Mouse (Mus musculus) fibroblast of lung, adult 2 months (primary cell): Measurements from ENCODE around the gene G530012D18Rik.
"Not testable (repeated sequence)": the region's sequence is repeated elsewhere in the genome, so short reads cannot be mapped to it uniquely, and the experiment has no call there.

Source experiments
- DNase-seq: peaks from one replicate; pipeline ENCODE4 v3.0.0-alpha.2; 2011; ENCODE audit warnings: low read depth

Gene G530012D18Rik

DNA sequence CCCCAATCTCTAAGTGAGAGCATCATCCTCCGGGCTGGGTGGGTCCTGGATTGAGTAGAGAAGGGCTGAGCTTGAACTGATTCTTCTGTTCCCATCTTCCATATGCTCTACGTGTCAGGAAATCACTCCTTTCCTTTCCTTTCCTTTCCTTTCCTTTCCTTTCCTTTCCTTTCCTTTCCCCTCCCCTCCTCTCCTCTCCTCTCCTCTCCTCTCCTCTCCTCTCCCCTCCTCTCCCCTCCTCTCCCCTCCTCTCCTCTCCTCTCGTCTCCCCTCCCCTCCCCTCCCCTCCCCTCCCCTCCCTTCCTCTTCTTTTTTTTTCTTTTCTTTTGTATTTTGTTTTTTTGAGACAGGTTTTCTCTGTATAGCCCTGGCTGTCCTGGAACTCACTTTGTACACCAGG, at the start of gene G530012D18Rik:
Gene G530012D18Rik (plus strand): TSS at position 301 of the 400 bp plus-strand sequence.
- not testable (repeated sequence) for DNase-seq

GRCm38 (mm10) chr1:85526401-85526800, 49.1 kb upstream of the G530012D18Rik start:
- not testable (repeated sequence) for DNase-seq

DNA sequence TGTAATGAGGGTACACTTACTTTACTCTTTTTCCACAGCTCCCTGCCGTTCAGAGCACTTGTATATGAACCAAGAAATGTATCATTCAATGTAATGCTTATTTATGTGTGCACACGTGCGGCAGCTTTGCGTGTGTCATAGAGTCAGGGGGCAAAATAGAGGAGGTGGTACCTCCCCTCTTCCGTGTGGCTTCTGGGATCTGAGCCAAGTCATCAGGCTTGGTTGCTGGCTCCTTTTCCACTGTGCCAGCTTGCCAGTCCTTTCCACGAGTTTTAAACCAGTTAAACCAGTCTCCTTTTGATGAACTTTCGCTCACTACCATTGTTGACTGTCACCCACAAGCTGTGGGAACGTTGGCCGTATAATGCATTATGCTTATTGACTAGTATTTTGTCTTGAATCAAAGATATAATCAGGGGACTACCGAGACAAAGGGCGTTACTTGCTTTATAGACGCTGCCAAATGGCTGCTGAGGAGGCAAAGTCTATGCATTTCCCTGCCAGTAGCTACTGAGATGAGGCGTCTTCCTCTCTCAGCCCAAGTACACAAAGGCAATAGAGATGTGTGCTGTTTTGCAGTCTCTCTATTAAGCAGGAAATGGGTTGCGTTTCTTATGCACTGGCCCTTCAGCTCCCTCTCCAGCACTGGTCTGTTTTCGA, 46.9 kb upstream of the G530012D18Rik start:
- DNase-seq: not testable (repeated sequence)

GRCm38 (mm10) chr1:85543818-85544217, 31.7 kb upstream of the G530012D18Rik start:
- DNase-seq: not testable (repeated sequence)

DNA sequence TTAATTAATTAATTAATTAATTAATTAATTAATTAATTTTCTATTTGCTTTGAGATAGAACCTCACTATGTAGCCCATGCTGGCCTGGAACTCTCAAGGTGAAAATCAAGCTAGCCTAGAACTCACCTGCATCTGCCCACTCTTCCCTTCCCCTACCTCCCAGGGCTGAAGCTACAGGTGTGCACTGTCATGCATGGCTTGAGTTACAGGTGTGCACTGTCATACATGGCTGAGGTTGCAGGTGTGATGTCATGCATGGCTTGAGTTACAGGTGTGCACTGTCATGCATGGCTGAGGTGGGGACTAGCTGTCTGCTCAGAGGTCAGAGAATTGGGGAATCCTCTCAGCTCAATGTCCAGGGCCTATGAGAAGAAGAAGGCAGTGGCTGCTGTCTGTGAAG, 29.0 kb upstream of the G530012D18Rik start:
- not testable (repeated sequence) for DNase-seq

- DNase-seq: not testable (repeated sequence)
Measured at GRCm38 (mm10) chr1:85555261-85555660, 20.2 kb upstream of the G530012D18Rik start.

GRCm38 (mm10) chr1:85573554-85573953, 1.9 kb upstream of the G530012D18Rik start:
- DNase-seq: not testable (repeated sequence)

DNA sequence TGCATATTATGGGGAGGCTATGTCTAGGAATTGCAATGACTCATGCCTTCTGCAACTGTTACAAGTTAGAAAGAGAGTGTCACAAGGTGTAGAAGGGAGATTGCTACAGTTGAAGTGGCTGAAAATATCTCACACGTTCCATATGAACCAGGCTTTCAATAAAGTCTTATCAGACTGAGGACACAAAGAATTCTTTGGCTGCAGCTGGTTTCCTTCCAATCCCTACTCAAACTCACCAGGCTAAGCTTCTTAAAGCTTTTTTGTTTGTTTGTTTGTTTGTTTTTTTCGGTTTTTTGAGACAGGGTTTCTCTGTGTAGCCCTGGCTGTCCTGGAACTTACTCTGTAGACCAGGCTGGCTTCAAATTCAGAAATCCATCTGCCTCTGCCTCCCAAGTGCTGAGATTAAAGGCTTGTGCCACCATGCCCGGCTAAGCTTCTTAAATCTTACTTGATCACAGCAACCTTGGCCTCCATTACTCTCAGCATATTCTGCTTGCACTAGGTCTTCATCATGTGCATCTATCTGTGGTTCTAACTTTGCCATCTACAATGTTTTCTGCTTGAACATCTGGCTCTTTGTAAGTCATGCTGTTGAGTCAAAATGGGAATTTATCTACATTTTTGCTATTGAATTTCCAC, 3.0 kb downstream of the G530012D18Rik start:
- DNase-seq: not testable (repeated sequence)

DNA sequence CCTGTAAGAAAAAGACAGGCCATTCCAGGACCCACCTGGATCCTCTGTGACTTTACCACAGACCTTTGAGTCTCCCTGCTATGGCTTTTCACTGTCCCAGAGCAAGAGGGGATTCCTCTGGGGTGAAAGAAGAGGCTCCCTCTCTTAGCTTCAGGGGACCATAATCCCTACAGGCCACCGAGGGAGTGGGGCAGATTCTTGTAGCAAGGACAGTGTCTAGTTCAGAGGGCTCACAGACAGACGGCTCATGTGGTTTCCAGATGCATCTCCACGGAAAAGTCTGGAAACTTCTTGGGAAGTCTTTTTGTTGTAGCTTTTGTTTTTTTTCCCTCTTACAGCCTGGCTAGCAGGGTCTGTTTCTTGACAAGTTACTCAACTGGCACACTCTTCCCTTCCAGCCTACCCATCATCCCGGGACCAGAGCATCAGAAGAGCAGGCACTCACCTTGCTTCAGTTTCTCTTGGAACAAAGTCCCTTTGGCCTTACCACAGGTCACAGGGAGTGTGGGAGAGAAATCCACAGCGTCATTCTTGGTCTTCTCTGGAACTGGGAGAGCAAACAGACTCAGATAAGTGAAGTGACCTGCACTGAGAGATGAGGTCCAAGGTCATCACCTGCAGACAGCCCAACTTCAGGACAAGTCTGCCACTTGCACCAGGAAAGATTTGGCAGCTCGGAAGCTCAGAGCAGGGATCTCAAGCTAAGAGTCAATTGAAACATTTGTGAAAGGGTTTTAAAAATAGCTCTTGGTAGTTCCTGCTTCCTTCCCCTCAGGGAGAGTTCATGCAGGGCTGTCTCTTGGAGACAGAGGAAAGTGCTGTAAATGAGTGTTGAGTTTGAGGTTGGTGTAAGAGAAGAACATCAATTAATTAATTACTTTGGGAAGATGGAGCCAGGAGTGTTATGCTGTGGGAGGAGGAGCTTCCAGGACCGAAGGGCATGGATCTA, 4.0 kb downstream of the G530012D18Rik start:
- DNase-seq: not testable (repeated sequence)

DNA sequence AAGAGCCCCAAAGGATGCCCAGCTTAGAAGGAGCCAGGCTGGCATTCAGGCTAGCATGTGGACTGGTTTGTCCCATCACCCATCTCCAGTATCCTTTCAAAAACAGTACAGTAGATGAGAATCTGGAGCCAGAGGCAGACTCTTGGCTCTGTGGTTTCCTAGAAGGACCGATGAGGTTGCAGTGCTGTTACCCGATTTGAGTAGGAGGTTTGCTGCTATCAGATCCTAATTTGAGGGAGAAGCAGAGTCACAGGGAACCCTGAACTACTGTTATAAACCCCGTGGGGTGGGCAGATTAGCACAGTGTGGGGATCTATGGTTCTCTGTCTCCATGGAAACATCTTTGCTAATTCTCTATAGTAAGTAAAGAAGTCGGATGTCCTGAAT, 4.7 kb downstream of the G530012D18Rik start:
- DNase-seq: not testable (repeated sequence)

- DNase-seq: not testable (repeated sequence)
Measured at GRCm38 (mm10) chr1:85580578-85580977, 5.1 kb downstream of the G530012D18Rik start.

GRCm38 (mm10) chr1:85581518-85581917, 6.0 kb downstream of the G530012D18Rik start:
- not testable (repeated sequence) for DNase-seq

- DNase-seq: not testable (repeated sequence)
Measured at GRCm38 (mm10) chr1:85588697-85589096, 13.2 kb downstream of the G530012D18Rik start.

- not testable (repeated sequence) for DNase-seq
Measured at GRCm38 (mm10) chr1:85592526-85592925, 17.1 kb downstream of the G530012D18Rik start.

DNA sequence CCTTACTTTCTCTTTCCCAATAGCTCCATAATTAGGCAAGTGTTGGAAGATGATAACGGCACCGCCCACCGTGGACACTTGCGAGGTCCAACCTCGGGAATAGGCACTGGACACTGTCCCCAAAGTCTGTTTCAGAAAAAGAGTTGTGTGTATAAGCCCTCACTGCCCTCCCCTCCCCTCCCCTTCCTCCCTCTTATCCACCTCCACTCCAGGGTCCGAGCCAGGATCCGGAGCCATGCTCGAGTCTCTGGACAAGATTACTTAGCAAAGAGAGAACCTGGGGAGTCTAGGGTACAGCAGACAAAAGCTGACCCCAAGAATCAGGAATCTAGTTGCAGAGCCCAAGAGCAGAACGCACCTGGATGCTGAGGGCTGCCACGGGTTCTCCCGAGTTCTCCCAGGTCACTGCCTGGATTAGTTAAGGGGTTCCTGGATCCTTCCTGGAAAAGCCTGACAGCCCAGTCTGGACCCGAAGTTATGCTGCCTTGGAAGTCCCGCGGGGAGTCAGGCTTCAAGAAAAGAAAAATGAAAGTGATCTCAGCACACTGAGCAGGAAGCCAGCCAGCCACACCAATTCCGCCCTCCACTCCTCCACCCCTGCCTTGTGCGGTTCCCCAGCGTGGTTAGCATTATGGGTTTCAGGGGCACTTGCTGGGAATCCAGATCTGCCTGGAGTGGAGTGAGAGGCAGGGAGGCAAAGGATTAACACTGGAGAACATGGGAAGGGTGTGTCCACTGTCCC, 23.0 kb downstream of the G530012D18Rik start, which contains the start of gene Sp110:
Gene Sp110 (minus strand): TSS at position 547 of the 742 bp plus-strand sequence.
- DNase-seq: not testable (repeated sequence)

- not testable (repeated sequence) for DNase-seq
Measured at GRCm38 (mm10) chr1:85600078-85600477, 24.6 kb downstream of the G530012D18Rik start, which contains the start of gene Sp140. Sp140 (plus strand) TSS chr1:85600378.

DNA sequence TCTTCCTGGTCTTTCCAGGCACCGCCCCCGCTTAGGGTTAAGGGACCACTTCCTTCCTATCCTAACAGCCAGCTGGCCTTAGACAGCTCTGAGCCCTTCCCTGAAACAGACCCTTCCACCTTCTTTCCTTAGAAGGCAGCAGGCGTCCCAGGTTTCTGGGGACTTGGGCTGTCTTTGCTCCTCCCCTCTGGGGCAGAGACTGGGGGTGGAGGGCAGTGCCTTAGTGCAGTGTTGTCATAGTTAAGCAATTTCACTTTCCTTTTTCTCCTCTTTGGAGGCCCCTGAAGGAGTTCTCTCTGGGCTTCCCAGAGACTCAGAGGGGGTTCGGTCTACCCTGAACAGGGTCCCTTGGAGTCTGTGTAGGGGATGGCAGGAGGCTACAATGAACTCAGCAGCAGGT, 25.3 kb downstream of the G530012D18Rik start:
- not testable (repeated sequence) for DNase-seq

- DNase-seq: not testable (repeated sequence)
Measured at GRCm38 (mm10) chr1:85604341-85604740, 28.9 kb downstream of the G530012D18Rik start.

DNA sequence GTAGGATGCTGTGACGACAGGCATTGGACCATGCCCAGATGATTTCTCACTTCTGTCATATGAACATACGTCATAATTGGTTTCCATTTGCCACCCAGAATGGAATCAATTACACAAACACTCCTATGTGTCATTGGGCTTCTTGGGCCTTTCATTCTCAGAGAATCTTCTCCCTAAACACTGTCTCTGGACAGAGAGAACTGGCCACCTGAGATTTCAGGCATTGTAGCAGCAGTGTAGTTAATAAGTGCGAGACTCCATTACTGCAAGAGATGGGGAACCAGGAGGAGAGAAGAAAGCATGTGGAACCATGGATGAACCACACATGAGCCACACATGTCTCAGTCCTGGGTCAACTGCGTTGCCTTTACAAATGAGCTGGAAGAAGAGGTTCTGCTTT, 32.9 kb downstream of the G530012D18Rik start:
- not testable (repeated sequence) for DNase-seq

DNA sequence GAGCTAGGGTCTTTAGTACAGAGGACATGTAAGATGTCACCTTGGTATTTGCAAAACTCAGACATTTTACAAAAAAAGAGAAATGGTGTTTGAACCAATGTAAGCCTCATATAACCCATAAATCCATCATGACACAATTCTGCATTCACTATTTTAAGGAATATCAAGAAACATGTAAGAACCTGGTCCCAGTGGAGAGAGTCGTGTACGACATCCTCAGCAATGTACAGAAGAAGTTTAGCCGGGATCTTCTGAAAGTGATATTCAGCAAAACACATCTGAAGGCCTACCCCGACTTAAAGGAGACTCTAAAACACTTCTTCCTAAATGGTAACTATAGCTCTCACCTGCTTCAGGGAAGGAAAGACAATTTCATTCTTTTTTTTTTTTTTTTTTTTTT, 35.1 kb downstream of the G530012D18Rik start:
- not testable (repeated sequence) for DNase-seq

DNA sequence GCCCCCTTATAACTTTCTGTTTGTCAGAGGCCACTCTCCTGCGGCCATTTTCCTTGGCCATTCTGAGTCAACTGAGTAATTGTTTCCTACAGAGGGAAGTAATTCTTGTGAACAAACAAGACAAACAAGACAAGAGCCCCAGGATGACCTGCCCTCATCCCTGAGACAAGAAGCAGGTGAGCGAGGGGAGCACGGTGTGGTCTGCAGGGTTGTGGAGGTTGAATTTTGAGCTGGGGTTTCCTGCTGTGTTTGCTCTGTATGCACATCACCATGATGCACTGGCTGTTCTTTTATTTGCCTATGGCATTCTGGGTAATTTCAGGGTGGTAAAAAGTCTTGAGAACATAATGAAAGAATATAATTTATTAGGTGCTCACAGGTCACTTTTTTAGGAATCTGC, 39.6 kb downstream of the G530012D18Rik start:
- not testable (repeated sequence) for DNase-seq
